Mouse (Mus musculus) macrophage (primary cell): ENCODE results near the gene Klf3. TPM values are rescaled to one million over a fixed set of nuclear protein-coding genes. Genes with fewer than 3 reads are reported as not detected.

Experiments
- H3K27ac ChIP-seq: fragments of 350-480 bp; formaldehyde crosslinking; 2 replicates; pipeline ENCODE4 v1.9.0; 2021
- H3K36me3 ChIP-seq: fragments of 350-480 bp; formaldehyde crosslinking; 2 replicates; pipeline ENCODE4 v1.9.0; 2021; ENCODE audit errors: inconsistent target
- H3K4me3 ChIP-seq: fragments of 350-480 bp; formaldehyde crosslinking; 2 replicates; pipeline ENCODE4 v1.9.0; 2021; ENCODE audit errors: inconsistent target
- H3K79me2 ChIP-seq: fragments of 350-480 bp; formaldehyde crosslinking; 2 replicates; pipeline ENCODE4 v1.9.0; 2021; ENCODE audit errors: inconsistent target
- WGBS: methylation state at CpG from one replicate; pipeline ENCODE4 v1.1.7; 2026; ENCODE audit warnings: inconsistent platforms; ENCODE audit not compliant: missing documents; 5-methylcytosine and 5-hydroxymethylcytosine counted together
- polyA plus RNA-seq: library from polyadenylated mRNA; stranded (reverse); fragments of 250-400 nt; gene quantifications from 3 replicates; pipeline ENCODE4 v1.2.4, GENCODE M21; 2018; ENCODE audit warnings: inconsistent platforms

The Klf3 gene
- polyA plus RNA-seq, 1 experiment from 2014 or later: 50.9 TPM

GRCm38 (mm10) chr5:64834213-64834612 lies 31.0 kb downstream of the Klf3 start:
- WGBS: 40% methylated on average over 1 of the region's 1 CpGs
- Histone ChIP-seq H3K79me2 (no peaks in the 10 kb centered on the region), H3K4me3 (no peak overlapping the region), H3K27ac (no peak overlapping the region), H3K36me3 (peaks cover 13% of the 10 kb centered on the region)

DNA sequence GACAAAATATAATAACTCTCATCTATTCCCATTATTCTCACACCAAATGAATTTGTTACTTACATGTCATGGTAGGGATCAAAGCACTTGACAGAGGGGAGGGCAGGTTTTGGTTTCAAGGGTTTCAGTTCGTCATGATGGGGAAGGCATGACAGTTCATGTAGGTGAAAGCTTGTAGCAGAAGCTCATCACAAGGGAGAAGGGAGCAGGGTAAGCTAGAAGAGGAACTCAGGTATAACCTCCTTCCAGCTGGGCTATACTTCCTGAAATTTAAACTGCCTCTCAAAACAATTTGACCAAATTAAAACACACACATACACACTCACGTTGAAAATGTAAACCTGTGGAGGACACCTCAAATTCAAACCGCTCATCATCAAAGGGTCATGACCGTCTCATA lies 32.1 kb downstream of the Klf3 start:
- no peak overlapping the region for H3K4me3 ChIP-seq
- peaks cover 2% of the 10 kb centered on the region; the same call in 1 of the 2 replicates for H3K36me3 ChIP-seq
- no peak overlapping the region for H3K27ac ChIP-seq
- H3K79me2 ChIP-seq: no peaks in the 10 kb centered on the region
- WGBS: 79% methylated on average over 4 of the region's 4 CpGs

DNA sequence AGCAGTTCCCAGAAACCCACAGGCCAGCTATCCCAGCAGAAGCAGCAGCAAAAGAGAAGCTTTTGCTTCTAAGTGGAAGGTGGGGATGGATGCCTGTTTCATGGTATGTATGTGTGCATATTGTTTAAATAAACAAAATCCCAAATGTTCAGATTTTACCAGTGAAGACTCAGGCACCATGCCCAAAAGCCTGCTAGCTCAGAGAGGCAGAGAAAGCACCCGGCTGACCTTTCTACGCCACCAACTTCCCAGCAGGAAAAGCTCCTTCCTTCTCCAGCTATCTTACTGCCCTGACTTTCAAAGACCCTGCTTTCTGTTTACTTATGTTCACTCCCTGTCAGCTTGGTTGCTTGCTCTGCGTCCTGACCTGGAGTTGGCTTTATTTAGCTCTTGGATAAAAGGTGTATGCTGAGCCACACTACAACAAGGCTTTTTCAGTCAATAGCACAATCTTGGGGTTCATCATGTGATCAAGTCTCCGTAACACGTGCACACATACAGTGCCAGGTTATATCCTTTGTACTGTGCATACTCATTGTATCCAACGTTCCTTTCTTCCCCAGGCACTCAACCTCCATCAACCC lies 35.9 kb downstream of the Klf3 start:
- WGBS: 87% methylated on average over 6 of the region's 6 CpGs
- no peaks in the 10 kb centered on the region for H3K36me3 ChIP-seq
- no peaks in the 10 kb centered on the region for H3K79me2 ChIP-seq
- no peak overlapping the region for H3K27ac ChIP-seq
- H3K4me3 ChIP-seq: no peak overlapping the region

GRCm38 (mm10) chr5:64840087-64840486 lies 36.9 kb downstream of the Klf3 start:
- no peaks in the 10 kb centered on the region for H3K36me3 ChIP-seq
- no peaks in the 10 kb centered on the region for H3K79me2 ChIP-seq
- WGBS: 83% methylated on average over 1 of the region's 1 CpGs
- no peak overlapping the region for H3K27ac ChIP-seq
- no peak overlapping the region for H3K4me3 ChIP-seq

GRCm38 (mm10) chr5:64844622-64845021 lies 41.4 kb downstream of the Klf3 start:
- H3K27ac ChIP-seq: no peak overlapping the region
- WGBS: 96% methylated on average over 3 of the region's 3 CpGs
- no peak overlapping the region for H3K4me3 ChIP-seq
- H3K79me2 ChIP-seq: no peaks in the 10 kb centered on the region
- no peaks in the 10 kb centered on the region for H3K36me3 ChIP-seq

GRCm38 (mm10) chr5:64847305-64847704 lies 44.1 kb downstream of the Klf3 start:
- no peaks in the 10 kb centered on the region for H3K79me2 ChIP-seq
- WGBS: 60% methylated on average over 2 of the region's 2 CpGs
- no peaks in the 10 kb centered on the region for H3K36me3 ChIP-seq
- no peak overlapping the region for H3K27ac ChIP-seq
- no peak overlapping the region for H3K4me3 ChIP-seq

- H3K36me3 ChIP-seq: no peaks in the 10 kb centered on the region
- WGBS: 91% methylated on average over 7 of the region's 7 CpGs
- H3K4me3 ChIP-seq: no peak overlapping the region
- no peaks in the 10 kb centered on the region for H3K79me2 ChIP-seq
- no peak overlapping the region for H3K27ac ChIP-seq
These were observed 46.7 kb downstream of the Klf3 start for GRCm38 (mm10) chr5:64849892-64850291.

DNA sequence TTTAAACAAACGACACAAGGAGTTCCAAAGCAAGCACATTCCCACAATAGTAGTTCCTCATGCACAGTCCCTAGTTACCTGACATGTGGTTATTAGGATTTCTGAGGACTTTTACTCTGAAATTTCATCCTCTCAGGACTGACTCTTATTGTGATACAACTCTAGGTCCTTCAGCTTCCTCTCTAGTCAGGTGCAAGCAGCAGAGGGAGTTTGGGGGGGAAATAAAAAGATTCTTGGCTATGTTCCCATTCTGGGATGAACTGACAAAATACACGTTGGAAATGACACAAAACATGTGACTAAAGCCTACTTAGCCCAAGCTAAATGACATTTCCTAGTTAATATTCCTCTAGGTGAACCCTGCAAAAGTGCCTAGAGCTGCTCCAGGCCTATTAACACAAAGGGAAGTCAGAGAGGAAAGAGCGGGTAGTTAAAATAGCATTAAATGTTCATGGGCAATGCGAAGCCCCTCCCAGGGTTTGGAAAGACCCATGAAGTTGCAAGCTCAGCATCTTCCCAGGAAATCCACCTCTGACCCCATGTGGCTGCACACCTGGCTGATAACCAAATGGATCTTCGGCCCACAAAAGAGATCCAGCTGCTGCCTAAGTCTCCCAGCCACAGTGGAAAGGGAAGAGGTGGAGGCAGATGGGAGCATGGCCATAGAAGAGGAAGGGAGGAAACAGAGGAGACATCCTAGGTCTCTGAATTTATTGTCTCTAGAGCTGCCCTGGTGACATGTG lies 49.6 kb downstream of the Klf3 start:
- H3K36me3 ChIP-seq: no peaks in the 10 kb centered on the region
- H3K79me2 ChIP-seq: no peaks in the 10 kb centered on the region
- H3K4me3 ChIP-seq: no peak overlapping the region
- 28% methylated on average over 5 of the region's 5 CpGs for WGBS
- H3K27ac ChIP-seq: no peak overlapping the region

GRCm38 (mm10) chr5:64853421-64853820 lies 50.2 kb downstream of the Klf3 start:
- H3K4me3 ChIP-seq: no peak overlapping the region
- no peaks in the 10 kb centered on the region for H3K36me3 ChIP-seq
- H3K27ac ChIP-seq: no peak overlapping the region
- WGBS: 96% methylated on average over 5 of the region's 5 CpGs
- H3K79me2 ChIP-seq: no peaks in the 10 kb centered on the region

GRCm38 (mm10) chr5:64855199-64855598 lies 52.0 kb downstream of the Klf3 start:
- no peak overlapping the region for H3K4me3 ChIP-seq
- H3K79me2 ChIP-seq: no peaks in the 10 kb centered on the region
- H3K36me3 ChIP-seq: no peaks in the 10 kb centered on the region
- no peak overlapping the region for H3K27ac ChIP-seq

DNA sequence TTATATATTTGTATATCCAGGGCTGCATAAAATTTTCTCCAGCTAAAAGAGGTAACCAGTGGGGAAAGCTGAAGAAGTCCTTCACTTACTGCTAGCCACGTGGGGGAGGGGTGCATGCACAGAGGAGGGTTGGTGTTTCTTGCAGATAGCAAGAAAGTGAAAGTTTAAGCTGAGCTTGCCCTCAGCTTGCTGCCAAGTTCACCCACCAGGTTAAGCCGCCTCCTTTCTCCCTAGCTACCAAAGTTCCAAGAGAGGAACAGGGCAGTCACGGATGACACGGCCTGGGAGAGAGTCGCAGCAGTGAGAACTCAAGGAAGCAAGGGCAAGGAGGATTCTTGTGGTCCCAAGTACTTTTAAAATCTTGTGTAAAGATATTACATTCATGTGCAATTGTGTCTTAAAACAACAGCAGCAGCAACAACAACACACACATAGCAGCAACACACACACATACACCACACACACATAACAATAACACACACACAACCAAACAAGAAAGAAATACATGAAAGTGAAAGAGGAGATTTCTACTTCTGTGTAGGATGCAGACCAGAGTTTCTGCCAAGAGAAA lies 57.8 kb downstream of the Klf3 start:
- whole genome bisulfite sequencing: 11% methylated on average over 5 of the region's 5 CpGs
- no peaks in the 10 kb centered on the region for H3K79me2 ChIP-seq
- H3K27ac ChIP-seq: peak overlapping the region; percentile 38
- peak overlapping the region; percentile 9; the same call in 1 of the 2 replicates for H3K4me3 ChIP-seq
- H3K36me3 ChIP-seq: no peaks in the 10 kb centered on the region

DNA sequence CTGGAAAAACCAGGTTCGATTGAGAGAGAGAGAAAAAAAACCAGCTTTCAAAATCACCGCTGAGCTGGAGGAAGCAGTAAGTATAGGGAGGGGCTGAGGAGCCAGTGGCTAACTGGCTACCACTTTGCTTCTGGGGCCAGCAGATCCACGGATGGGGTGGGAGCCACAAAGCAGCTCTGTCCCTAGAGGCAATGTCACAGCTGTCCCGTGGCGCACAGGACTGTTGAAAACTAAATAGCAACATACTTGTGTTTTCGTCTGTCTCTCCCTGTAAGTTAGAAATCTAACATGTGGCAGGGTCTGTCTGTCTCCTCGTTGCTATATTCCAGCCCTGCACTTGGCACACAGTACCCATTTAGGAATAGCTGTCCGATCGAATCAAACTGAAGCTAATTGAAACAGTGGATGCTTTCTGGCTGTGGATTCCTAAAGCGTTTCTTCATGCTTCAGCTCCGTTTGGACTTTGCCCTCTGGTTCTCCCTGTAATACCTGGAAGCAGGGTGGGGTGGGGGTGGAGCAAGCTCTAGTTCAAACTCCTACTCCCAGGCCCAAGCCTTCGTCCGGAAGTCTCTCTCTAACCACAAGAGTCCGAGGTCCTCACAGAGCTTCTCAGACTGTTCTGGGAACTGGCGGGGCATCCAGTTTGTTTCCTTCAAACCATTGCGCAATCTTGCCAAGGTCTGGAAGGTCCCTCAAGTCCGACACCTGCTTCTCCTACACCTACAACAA lies 58.4 kb downstream of the Klf3 start:
- Histone ChIP-seq H3K27ac (peak overlapping the region; percentile 38), H3K4me3 (peak overlapping the region; percentile 9; the same call in 1 of the 2 replicates), H3K79me2 (no peaks in the 10 kb centered on the region), H3K36me3 (no peaks in the 10 kb centered on the region)
- 4% methylated on average over 17 of the region's 17 CpGs for WGBS

DNA sequence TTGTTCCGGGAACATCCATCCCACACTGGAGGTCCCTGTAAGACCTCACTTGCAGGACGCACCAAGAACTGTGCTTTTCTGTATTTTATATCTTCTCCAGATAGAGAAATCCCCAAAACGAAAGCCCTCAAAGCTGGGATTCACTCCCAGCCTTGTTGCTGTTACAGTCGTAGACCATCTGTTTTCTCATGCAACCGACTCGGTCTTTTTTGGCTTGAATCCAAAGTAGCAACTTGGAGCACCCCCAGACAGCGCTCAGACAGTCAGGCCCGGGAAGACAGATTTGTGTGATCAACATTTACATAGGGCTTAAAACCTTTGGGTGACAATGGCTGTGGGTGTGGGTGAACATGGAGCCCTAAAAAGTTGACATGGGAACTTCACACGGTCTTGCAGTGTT lies 59.1 kb downstream of the Klf3 start:
- Histone ChIP-seq H3K36me3 (no peaks in the 10 kb centered on the region), H3K27ac (no peak overlapping the region), H3K4me3 (no peak overlapping the region), H3K79me2 (no peaks in the 10 kb centered on the region)
- 38% methylated on average over 9 of the region's 9 CpGs for WGBS

- no peaks in the 10 kb centered on the region for H3K79me2 ChIP-seq
- 41% methylated on average over 4 of the region's 4 CpGs for WGBS
- H3K27ac ChIP-seq: peak overlapping the region; percentile 28
- no peak overlapping the region for H3K4me3 ChIP-seq
- no peaks in the 10 kb centered on the region for H3K36me3 ChIP-seq
These were observed 61.5 kb downstream of the Klf3 start for GRCm38 (mm10) chr5:64864699-64865108.
